Mouse (Mus musculus) heart, embryonic 13.5 days (tissue): Measurements from ENCODE around the gene Shmt2. TPM values are rescaled to one million over a fixed set of nuclear protein-coding genes. Genes with fewer than 3 reads are reported as not detected.

Experiments
- ATAC-seq: fragments of 200-750 bp; cut with Nextera tagmentation; 2 replicates; pipeline ENCODE4 v1.8.0; 2017; ENCODE audit warnings: moderate TSS enrichment; ENCODE audit not compliant: insufficient number of reproducible peaks, low FRiP score, low TSS enrichment; ENCODE audit errors: extremely low read depth
- H3K27ac ChIP-seq: fragments of 300-500 bp; sonication (generic); replicated peaks from 2 replicates; pipeline ENCODE4 v1.5.1; 2015; ENCODE audit warnings: moderate library complexity, mild to moderate bottlenecking, inconsistent platforms
- H3K27me3 ChIP-seq: fragments of 300-500 bp; sonication (generic); replicated peaks from 2 replicates; pipeline ENCODE4 v1.6.1; 2015; ENCODE audit warnings: mild to moderate bottlenecking, inconsistent platforms
- H3K36me3 ChIP-seq: fragments of 300-500 bp; sonication (generic); 2 replicates; pipeline ENCODE4 v1.6.1; 2015; ENCODE audit warnings: mild to moderate bottlenecking, inconsistent platforms
- H3K4me1 ChIP-seq: fragments of 300-500 bp; sonication (generic); 2 replicates; pipeline ENCODE4 v1.6.1; 2015; ENCODE audit warnings: inconsistent platforms
- H3K4me2 ChIP-seq: fragments of 300-500 bp; sonication (generic); 2 replicates; pipeline ENCODE4 v1.6.1; 2015; ENCODE audit warnings: inconsistent platforms, mild to moderate bottlenecking, moderate library complexity
- H3K4me3 ChIP-seq: fragments of 300-500 bp; sonication (generic); 2 replicates; pipeline ENCODE4 v1.5.1; 2015; ENCODE audit warnings: moderate library complexity, mild to moderate bottlenecking, inconsistent platforms
- H3K9ac ChIP-seq: fragments of 300-500 bp; sonication (generic); 2 replicates; pipeline ENCODE4 v1.6.1; 2015; ENCODE audit warnings: inconsistent platforms, mild to moderate bottlenecking, moderate library complexity
- H3K9me3 ChIP-seq: fragments of 300-500 bp; sonication (generic); 2 replicates; pipeline ENCODE4 v1.6.1; 2016; ENCODE audit warnings: inconsistent platforms
- WGBS: fragments of 180-500 bp; shearing (Covaris S2); methylation state at CpG from one replicate; pipeline ENCODE4 v1.1.7; 2015; ENCODE audit warnings: mixed read lengths; 5-methylcytosine and 5-hydroxymethylcytosine counted together
- polyA plus RNA-seq: library from polyadenylated mRNA; unstranded; fragments of >200 nt; fragmentation: Nextera tagmentation; extraction: Ambion mirVana; gene quantifications from 2 replicates; pipeline ENCODE4 v1.2.1, GENCODE M21; 2015

Gene Shmt2
- polyA plus RNA-seq, 1 experiment from 2014 or later: 78.3 TPM

- H3K36me3 ChIP-seq: peaks cover 94% of the 10 kb centered on the region
- 86% methylated on average over 7 of the region's 7 CpGs for WGBS
- H3K9ac ChIP-seq: no peak overlapping the region
- H3K4me1 ChIP-seq: no peaks in the 10 kb centered on the region
- no peak overlapping the region for H3K4me2 ChIP-seq
- no peak overlapping the region for H3K27ac ChIP-seq
- H3K9me3 ChIP-seq: no peaks in the 10 kb centered on the region
- ATAC-seq: no peak
- no peaks in the 10 kb centered on the region for H3K27me3 ChIP-seq
- no peak overlapping the region for H3K4me3 ChIP-seq
These were observed 33.4 kb downstream of the Shmt2 start for GRCm38 (mm10) chr10:127488856-127489255.

GRCm38 (mm10) chr10:127485235-127485634 is 37.0 kb downstream of the Shmt2 start:
- peaks cover 93% of the 10 kb centered on the region for H3K36me3 ChIP-seq
- H3K27ac ChIP-seq: no peak overlapping the region
- H3K4me2 ChIP-seq: no peak overlapping the region
- WGBS: 73% methylated on average over 10 of the region's 10 CpGs
- no peak overlapping the region for H3K4me3 ChIP-seq
- H3K9me3 ChIP-seq: no peaks in the 10 kb centered on the region
- no peak overlapping the region for H3K9ac ChIP-seq
- ATAC-seq: no peak
- H3K4me1 ChIP-seq: no peaks in the 10 kb centered on the region
- H3K27me3 ChIP-seq: no peaks in the 10 kb centered on the region

- peaks cover 87% of the 10 kb centered on the region for H3K36me3 ChIP-seq
- no peak overlapping the region for H3K9ac ChIP-seq
- H3K27ac ChIP-seq: no peak overlapping the region
- H3K4me3 ChIP-seq: no peak overlapping the region
- no peak overlapping the region for H3K4me2 ChIP-seq
- ATAC-seq: no peak
- H3K27me3 ChIP-seq: no peaks in the 10 kb centered on the region
- H3K9me3 ChIP-seq: no peaks in the 10 kb centered on the region
- no peaks in the 10 kb centered on the region for H3K4me1 ChIP-seq
- 82% methylated on average over 19 of the region's 19 CpGs for WGBS
These were observed 41.1 kb downstream of the Shmt2 start for GRCm38 (mm10) chr10:127480833-127481813.

GRCm38 (mm10) chr10:127479131-127479530 is 43.1 kb downstream of the Shmt2 start:
- H3K4me2 ChIP-seq: no peak overlapping the region
- 91% methylated on average over 4 of the region's 4 CpGs for WGBS
- H3K4me3 ChIP-seq: no peak overlapping the region
- no peak overlapping the region for H3K9ac ChIP-seq
- H3K27ac ChIP-seq: no peak overlapping the region
- no peaks in the 10 kb centered on the region for H3K9me3 ChIP-seq
- H3K36me3 ChIP-seq: peaks cover 87% of the 10 kb centered on the region
- H3K4me1 ChIP-seq: no peaks in the 10 kb centered on the region
- no peaks in the 10 kb centered on the region for H3K27me3 ChIP-seq
- no peak for ATAC-seq

- Histone ChIP-seq H3K4me3 (no peak overlapping the region), H3K27ac (no peak overlapping the region), H3K27me3 (no peaks in the 10 kb centered on the region), H3K36me3 (peaks cover 85% of the 10 kb centered on the region), H3K9ac (no peak overlapping the region), H3K4me2 (no peak overlapping the region), H3K9me3 (no peaks in the 10 kb centered on the region), H3K4me1 (peaks cover 7% of the 10 kb centered on the region)
- WGBS: 83% methylated on average over 7 of the region's 7 CpGs
- no peak for ATAC-seq
These were observed 44.9 kb downstream of the Shmt2 start for GRCm38 (mm10) chr10:127477301-127477700.

GRCm38 (mm10) chr10:127476541-127476940 is 45.7 kb downstream of the Shmt2 start:
- Histone ChIP-seq H3K9ac (no peak overlapping the region), H3K27ac (no peak overlapping the region), H3K4me1 (peaks cover 13% of the 10 kb centered on the region), H3K4me2 (no peak overlapping the region), H3K27me3 (no peaks in the 10 kb centered on the region), H3K9me3 (no peaks in the 10 kb centered on the region), H3K36me3 (peaks cover 85% of the 10 kb centered on the region), H3K4me3 (no peak overlapping the region)
- WGBS: 79% methylated on average over 3 of the region's 3 CpGs
- no peak for ATAC-seq

- Histone ChIP-seq H3K9me3 (no peaks in the 10 kb centered on the region), H3K4me3 (no peak overlapping the region), H3K9ac (no peak overlapping the region), H3K27ac (no peak overlapping the region), H3K4me1 (peaks cover 25% of the 10 kb centered on the region), H3K27me3 (no peaks in the 10 kb centered on the region), H3K36me3 (peaks cover 78% of the 10 kb centered on the region), H3K4me2 (no peak overlapping the region)
- 94% methylated on average over 4 of the region's 4 CpGs for WGBS
- ATAC-seq: no peak
These were observed 47.1 kb downstream of the Shmt2 start for GRCm38 (mm10) chr10:127475175-127475574.

- no peaks in the 10 kb centered on the region for H3K27me3 ChIP-seq
- ATAC-seq: no peak
- H3K27ac ChIP-seq: no peak overlapping the region
- H3K4me3 ChIP-seq: no peak overlapping the region
- no peaks in the 10 kb centered on the region for H3K9me3 ChIP-seq
- 32% methylated on average over 9 of the region's 9 CpGs for WGBS
- H3K36me3 ChIP-seq: peaks cover 85% of the 10 kb centered on the region
- H3K9ac ChIP-seq: no peak overlapping the region
- peaks cover 25% of the 10 kb centered on the region for H3K4me1 ChIP-seq
- no peak overlapping the region for H3K4me2 ChIP-seq
These were observed 49.5 kb downstream of the Shmt2 start for GRCm38 (mm10) chr10:127472722-127473121.

GRCm38 (mm10) chr10:127471281-127471988 is 50.8 kb downstream of the Shmt2 start:
- H3K9ac ChIP-seq: peak overlapping the region; percentile 14; the same call in 1 of the 2 replicates
- no peak overlapping the region for H3K4me3 ChIP-seq
- H3K4me1 ChIP-seq: peaks cover 25% of the 10 kb centered on the region
- ATAC-seq: no peak
- H3K27ac ChIP-seq: peak overlapping the region; percentile 30; the same call in 1 of the 2 replicates
- H3K27me3 ChIP-seq: no peaks in the 10 kb centered on the region
- peaks cover 82% of the 10 kb centered on the region for H3K36me3 ChIP-seq
- H3K4me2 ChIP-seq: no peak overlapping the region
- no peaks in the 10 kb centered on the region for H3K9me3 ChIP-seq
- WGBS: 47% methylated on average over 15 of the region's 15 CpGs
